Mouse (Mus musculus) CH12.LX (cell line): ENCODE measurements around the gene Slc35c2.

Experiments
- CHD1 ChIP-seq: IDR thresholded peaks from 2 replicates; pipeline ENCODE4 v1.6.1; 2012; ENCODE audit warnings: low read depth, low read length, improper control_type of control experiment, inconsistent platforms
- CHD2 ChIP-seq: IDR thresholded peaks from 2 replicates; pipeline ENCODE4 v1.6.1; 2011; ENCODE audit warnings: low read length, improper control_type of control experiment
- CTCF ChIP-seq, 2 experiments: IDR thresholded peaks in 1 of 2; conservative IDR thresholded peaks in 1 of 2; 2 replicates each; pipeline ENCODE4 v1.5.1; 2011 to 2012; ENCODE audit warnings: low read depth in 2 of 2, low read length in 2 of 2, improper control_type of control experiment in 1 of 2, inconsistent platforms in 1 of 2, mild to moderate bottlenecking in 1 of 2, moderate library complexity in 1 of 2
- MAFK ChIP-seq: IDR thresholded peaks from 2 replicates; pipeline ENCODE4 v1.6.1; 2011; ENCODE audit warnings: low read length, improper control_type of control experiment; ENCODE audit not compliant: insufficient replicate concordance
- MYC ChIP-seq: IDR thresholded peaks from 2 replicates; pipeline ENCODE4 v1.6.1; 2011; ENCODE audit warnings: low read depth, mild to moderate bottlenecking, improper control_type of control experiment, low read length
- POLR2A ChIP-seq: IDR thresholded peaks from 2 replicates; pipeline ENCODE4 v1.6.1; 2011; ENCODE audit warnings: low read depth, mild to moderate bottlenecking, improper control_type of control experiment, low read length
- TCF12 ChIP-seq: IDR thresholded peaks from 2 replicates; pipeline ENCODE4 v1.6.1; 2014; ENCODE audit warnings: low read depth, mild to moderate bottlenecking, inconsistent platforms, low read length, improper control_type of control experiment
- ZC3H11A ChIP-seq: IDR thresholded peaks from 2 replicates; pipeline ENCODE4 v1.6.1; 2012; ENCODE audit warnings: low read depth, mild to moderate bottlenecking, inconsistent platforms, low read length, improper control_type of control experiment
- ZNF384 ChIP-seq: IDR thresholded peaks from 2 replicates; pipeline ENCODE4 v1.6.1; 2012; ENCODE audit warnings: low read depth, low read length, improper control_type of control experiment, inconsistent platforms

GRCm38 (mm10) chr2:165246349-165246748, 41.3 kb downstream of the Slc35c2 start:
- TF ChIP-seq CHD1 (no peak), CTCF (conservative IDR thresholded peaks at IDR 0.05 in 1 of 2, IDR thresholded peaks at IDR 0.05 in 1 of 2; ENCODE audit: low read depth in 2 of 2, low read length in 2 of 2) (no peak), POLR2A (no peak), TCF12 (no peak), CHD2 (no peak), ZNF384 (no peak), MAFK (no peak), ZC3H11A (no peak), MYC (no peak)
